Mouse (Mus musculus) frontal cortex, adult (tissue): Measurements from ENCODE around the gene Trim7.
"Not testable (repeated sequence)": the region's sequence is repeated elsewhere in the genome, so short reads cannot be mapped to it uniquely, and the experiment has no call there.

ENCODE experiments used
- ATAC-seq: cut with Nextera tagmentation; 2 replicates; pipeline ENCODE4 v1.9.2; 2017; ENCODE audit warnings: mild to moderate bottlenecking, moderate library complexity, mixed read lengths; ENCODE audit not compliant: low TSS enrichment

The Trim7 gene

GRCm38 (mm10) chr11:48825979-48826751 is at the start of gene Trim7, which contains the start of gene Gm12184:
Gene Trim7 (plus strand): TSS chr11:48826140.
Gene Gm12184 (minus strand): TSS chr11:48826655.
- ATAC-seq = peak; percentile 63

GRCm38 (mm10) chr11:48776664-48777063 is 49.3 kb upstream of the Trim7 start:
- ATAC-seq = no peak

- ATAC-seq = no peak
These were observed 48.6 kb upstream of the Trim7 start for GRCm38 (mm10) chr11:48777303-48777702.

GRCm38 (mm10) chr11:48779450-48779849 is 46.5 kb upstream of the Trim7 start:
- peak; percentile 72 for ATAC-seq

- ATAC-seq = no peak
These were observed 43.7 kb upstream of the Trim7 start for GRCm38 (mm10) chr11:48782243-48782642.

- no peak for ATAC-seq
These were observed 38.3 kb upstream of the Trim7 start for GRCm38 (mm10) chr11:48787455-48788211.

- peak; percentile 81 for ATAC-seq
These were observed 37.4 kb upstream of the Trim7 start for GRCm38 (mm10) chr11:48788311-48789089.

- no peak for ATAC-seq
These were observed 36.7 kb upstream of the Trim7 start for GRCm38 (mm10) chr11:48789215-48789614.

- ATAC-seq = peak; percentile 95
These were observed 35.7 kb upstream of the Trim7 start for GRCm38 (mm10) chr11:48789973-48790823.

- no peak for ATAC-seq
These were observed 35.0 kb upstream of the Trim7 start for GRCm38 (mm10) chr11:48790946-48791345.

- not testable (repeated sequence) for ATAC-seq
These were observed 34.0 kb upstream of the Trim7 start for GRCm38 (mm10) chr11:48791894-48792293.

- ATAC-seq = no peak
These were observed 32.8 kb upstream of the Trim7 start for GRCm38 (mm10) chr11:48793184-48793583.

- no peak for ATAC-seq
These were observed 30.7 kb upstream of the Trim7 start for GRCm38 (mm10) chr11:48795221-48795620.

GRCm38 (mm10) chr11:48796290-48796689 is 29.6 kb upstream of the Trim7 start:
- ATAC-seq = no peak

GRCm38 (mm10) chr11:48797287-48797686 is 28.7 kb upstream of the Trim7 start:
- ATAC-seq = no peak

- ATAC-seq = no peak
These were observed 27.6 kb upstream of the Trim7 start for GRCm38 (mm10) chr11:48798308-48798707.

GRCm38 (mm10) chr11:48798984-48799920 is 26.7 kb upstream of the Trim7 start:
- ATAC-seq = peak; percentile 8; the same call in 1 of the 2 replicates

GRCm38 (mm10) chr11:48799921-48800701 is 25.8 kb upstream of the Trim7 start, which contains the start of gene Rack1:
Gene Rack1 (plus strand): TSS chr11:48800332.
- ATAC-seq = peak; percentile 97
